Mouse (Mus musculus) stomach, embryonic 16.5 days (tissue): ENCODE results near the gene Tmem9b. TPM values are rescaled to one million over a fixed set of nuclear protein-coding genes. Genes with fewer than 3 reads are reported as not detected.
A peak's percentile ranks its signal among the peaks of the same experiment; 100 is the strongest.

Experiments
- ATAC-seq: fragments of 200-750 bp; cut with Nextera tagmentation; 2 replicates; pipeline ENCODE4 v1.8.0; 2017; ENCODE audit warnings: moderate number of reproducible peaks, moderate TSS enrichment; ENCODE audit not compliant: insufficient read depth, low FRiP score
- H3K27ac ChIP-seq: fragments of 300-500 bp; sonication (generic); 2 replicates; pipeline ENCODE4 v1.5.1; 2014; ENCODE audit warnings: low read length
- H3K27me3 ChIP-seq: fragments of 300-500 bp; sonication (generic); 2 replicates; pipeline ENCODE4 v1.6.1; 2014; ENCODE audit warnings: low read length, control low read depth, mixed read lengths; ENCODE audit not compliant: control insufficient read depth, insufficient read depth
- H3K36me3 ChIP-seq: fragments of 300-500 bp; sonication (generic); 2 replicates; pipeline ENCODE4 v1.6.1; 2014; ENCODE audit warnings: low read length; ENCODE audit not compliant: control insufficient read depth, insufficient read depth
- H3K4me1 ChIP-seq: fragments of 300-500 bp; sonication (generic); 2 replicates; pipeline ENCODE4 v1.6.1; 2014; ENCODE audit warnings: low read length, control low read depth, mixed read lengths; ENCODE audit not compliant: control insufficient read depth, insufficient read depth
- H3K4me2 ChIP-seq: fragments of 300-500 bp; sonication (generic); 2 replicates; pipeline ENCODE4 v1.6.1; 2014; ENCODE audit warnings: low read depth, low read length, mixed read lengths
- H3K4me3 ChIP-seq: fragments of 300-500 bp; sonication (generic); replicated peaks from 2 replicates; pipeline ENCODE4 v1.5.1; 2014; ENCODE audit warnings: mild to moderate bottlenecking, low read length
- H3K9ac ChIP-seq: fragments of 300-500 bp; sonication (generic); 2 replicates; pipeline ENCODE4 v1.6.1; 2014; ENCODE audit warnings: low read length
- H3K9me3 ChIP-seq: fragments of 300-500 bp; sonication (generic); replicated peaks from 2 replicates; pipeline ENCODE4 v1.6.1; 2016; ENCODE audit warnings: low read length, control low read depth; ENCODE audit not compliant: control insufficient read depth
- WGBS: fragments of 180-500 bp; shearing (Covaris S2); extraction: QIAGEN DNeasy Blood & Tissue Kit; methylation state at CpG from one replicate; pipeline ENCODE4 v1.1.7; 2014; 5-methylcytosine and 5-hydroxymethylcytosine counted together
- polyA plus RNA-seq: library from polyadenylated mRNA; unstranded; fragments of >200 nt; fragmentation: Nextera tagmentation; extraction: Ambion mirVana; gene quantifications from 2 replicates; pipeline ENCODE4 v1.2.1, GENCODE M21; 2015

Tmem9b gene
- polyA plus RNA-seq, result 78.6 and 84.0 TPM in 2 replicates

- peak; percentile 91 for ATAC-seq
- WGBS, result under 1% methylated on average over 74 of the region's 74 CpGs
- Histone ChIP-seq H3K4me1 (peaks cover 16% of the 10 kb centered on the region), H3K27me3 (no peaks in the 10 kb centered on the region), H3K27ac (peak within 1 kb of the TSS; percentile 93), H3K36me3 (no peaks in the 10 kb centered on the region), H3K4me3 (peak within 1 kb of the TSS; percentile 97), H3K4me2 (peak within 1 kb of the TSS; percentile 93), H3K9ac (peak within 1 kb of the TSS; percentile 98), H3K9me3 (no peaks in the 10 kb centered on the region)
Observed at GRCm38 (mm10) chr7:109752008-109752925, at the start of gene Tmem9b. Gene Tmem9b (minus strand): TSS chr7:109752875.

DNA sequence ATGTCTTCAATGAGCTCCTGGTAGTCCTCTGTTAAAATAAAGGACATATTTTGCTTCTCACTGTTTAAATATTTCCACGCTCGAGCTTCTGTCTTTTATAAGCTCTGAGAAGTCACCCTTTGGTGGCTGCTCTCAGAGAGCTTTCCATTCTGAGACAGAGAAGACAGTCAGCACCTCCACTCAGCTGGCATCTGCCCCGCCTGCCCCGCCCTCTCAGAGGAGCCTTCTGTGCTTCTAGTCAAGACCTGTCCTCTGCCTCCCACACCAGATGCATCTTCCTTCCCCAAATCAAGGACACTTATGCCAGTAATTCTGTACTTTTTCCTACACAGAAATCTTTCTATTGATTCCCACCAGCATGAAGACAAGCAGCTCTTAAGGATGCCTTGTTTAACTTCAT lies 48.0 kb upstream of the Tmem9b start:
- Histone ChIP-seq H3K9ac (no peak overlapping the region), H3K27me3 (no peaks in the 10 kb centered on the region), H3K27ac (no peak overlapping the region), H3K4me2 (no peak overlapping the region), H3K9me3 (no peaks in the 10 kb centered on the region), H3K36me3 (no peaks in the 10 kb centered on the region), H3K4me3 (no peak overlapping the region), H3K4me1 (no peaks in the 10 kb centered on the region)
- WGBS, result 78% methylated on average over 4 of the region's 4 CpGs
- ATAC-seq, result no peak

DNA sequence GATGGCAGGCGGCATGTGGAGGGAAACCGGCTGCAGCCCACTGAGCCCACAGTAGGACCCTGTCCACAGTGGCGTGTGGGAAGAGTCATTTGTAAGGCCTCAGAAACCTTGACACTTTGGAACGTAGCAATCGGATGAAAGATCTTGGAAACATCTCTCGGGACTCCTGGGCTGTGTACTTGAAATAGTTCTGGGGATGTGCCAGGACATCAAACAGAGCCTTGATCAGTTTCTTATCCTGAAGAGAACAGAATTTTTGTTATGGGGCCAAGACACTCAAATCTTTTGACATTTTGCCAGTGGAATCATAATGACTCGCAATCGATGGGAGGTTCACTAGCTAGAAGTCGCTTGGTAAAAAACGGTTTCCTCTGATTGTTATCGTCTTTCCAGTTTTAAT lies 46.5 kb upstream of the Tmem9b start:
- Histone ChIP-seq H3K4me2 (no peak overlapping the region), H3K27ac (no peak overlapping the region), H3K9me3 (no peaks in the 10 kb centered on the region), H3K36me3 (no peaks in the 10 kb centered on the region), H3K9ac (no peak overlapping the region), H3K4me1 (no peaks in the 10 kb centered on the region), H3K27me3 (no peaks in the 10 kb centered on the region), H3K4me3 (no peak overlapping the region)
- no peak for ATAC-seq
- WGBS, result 61% methylated on average over 11 of the region's 11 CpGs

GRCm38 (mm10) chr7:109795564-109795963 lies 42.9 kb upstream of the Tmem9b start:
- H3K4me2 ChIP-seq, result no peak overlapping the region

GRCm38 (mm10) chr7:109794556-109794955 lies 41.9 kb upstream of the Tmem9b start:
- no peak for ATAC-seq
- 68% methylated on average over 2 of the region's 2 CpGs for WGBS

More at GRCm38 (mm10) chr7:109795564-109795963, 42.9 kb upstream of the Tmem9b start:
- Histone ChIP-seq H3K4me1 (no peaks in the 10 kb centered on the region), H3K9me3 (no peaks in the 10 kb centered on the region), H3K9ac (no peak overlapping the region), H3K36me3 (no peaks in the 10 kb centered on the region), H3K27me3 (no peaks in the 10 kb centered on the region), H3K4me3 (no peak overlapping the region), H3K27ac (no peak overlapping the region)
- ATAC-seq, result no peak
- WGBS, result 47% methylated on average over 5 of the region's 5 CpGs

DNA sequence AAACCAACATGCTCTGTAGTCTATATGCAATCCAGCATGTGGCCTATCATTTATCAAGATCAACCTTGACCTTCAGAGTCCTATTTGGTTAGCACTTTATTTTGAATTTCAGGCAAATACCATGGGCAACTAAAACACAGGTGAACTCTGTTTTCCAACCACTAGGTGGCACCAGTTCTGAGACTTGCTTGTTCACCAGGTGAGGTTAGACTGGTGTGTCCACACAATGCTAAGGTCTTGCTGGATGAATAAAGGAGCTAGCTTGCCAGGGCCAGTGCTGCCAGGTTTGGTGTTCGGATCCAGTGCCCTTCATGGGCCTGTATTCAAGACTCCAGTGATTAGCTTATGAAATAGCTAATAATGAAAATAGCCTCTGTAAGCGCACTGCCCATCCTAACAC lies 40.1 kb upstream of the Tmem9b start:
- Histone ChIP-seq H3K4me2 (no peak overlapping the region), H3K4me1 (no peaks in the 10 kb centered on the region), H3K36me3 (no peaks in the 10 kb centered on the region), H3K27ac (no peak overlapping the region), H3K4me3 (no peak overlapping the region), H3K9ac (no peak overlapping the region), H3K9me3 (no peaks in the 10 kb centered on the region), H3K27me3 (no peaks in the 10 kb centered on the region)
- no peak for ATAC-seq
- 71% methylated on average over 2 of the region's 2 CpGs for WGBS

More at GRCm38 (mm10) chr7:109794556-109794955, 41.9 kb upstream of the Tmem9b start:
- Histone ChIP-seq H3K9me3 (no peaks in the 10 kb centered on the region), H3K4me1 (no peaks in the 10 kb centered on the region), H3K36me3 (no peaks in the 10 kb centered on the region), H3K4me2 (no peak overlapping the region), H3K27ac (no peak overlapping the region), H3K9ac (no peak overlapping the region), H3K4me3 (no peak overlapping the region), H3K27me3 (no peaks in the 10 kb centered on the region)

GRCm38 (mm10) chr7:109790818-109791217 lies 38.1 kb upstream of the Tmem9b start:
- H3K27ac ChIP-seq, result no peak overlapping the region
- no peaks in the 10 kb centered on the region for H3K9me3 ChIP-seq
- no peak overlapping the region for H3K4me2 ChIP-seq
- no peak for ATAC-seq
- 62% methylated on average over 3 of the region's 3 CpGs for WGBS
- H3K4me3 ChIP-seq, result no peak overlapping the region
- no peak overlapping the region for H3K9ac ChIP-seq
- no peaks in the 10 kb centered on the region for H3K36me3 ChIP-seq
- H3K27me3 ChIP-seq, result no peaks in the 10 kb centered on the region
- H3K4me1 ChIP-seq, result no peaks in the 10 kb centered on the region

GRCm38 (mm10) chr7:109787860-109788259 lies 35.2 kb upstream of the Tmem9b start:
- H3K27me3 ChIP-seq, result peaks cover 3% of the 10 kb centered on the region; the same call in 1 of the 2 replicates
- WGBS, result 76% methylated on average over 2 of the region's 2 CpGs
- no peaks in the 10 kb centered on the region for H3K36me3 ChIP-seq
- no peak for ATAC-seq
- no peaks in the 10 kb centered on the region for H3K4me1 ChIP-seq
- no peak overlapping the region for H3K27ac ChIP-seq
- no peak overlapping the region for H3K4me2 ChIP-seq
- no peak overlapping the region for H3K9ac ChIP-seq
- H3K9me3 ChIP-seq, result no peaks in the 10 kb centered on the region
- H3K4me3 ChIP-seq, result no peak overlapping the region

DNA sequence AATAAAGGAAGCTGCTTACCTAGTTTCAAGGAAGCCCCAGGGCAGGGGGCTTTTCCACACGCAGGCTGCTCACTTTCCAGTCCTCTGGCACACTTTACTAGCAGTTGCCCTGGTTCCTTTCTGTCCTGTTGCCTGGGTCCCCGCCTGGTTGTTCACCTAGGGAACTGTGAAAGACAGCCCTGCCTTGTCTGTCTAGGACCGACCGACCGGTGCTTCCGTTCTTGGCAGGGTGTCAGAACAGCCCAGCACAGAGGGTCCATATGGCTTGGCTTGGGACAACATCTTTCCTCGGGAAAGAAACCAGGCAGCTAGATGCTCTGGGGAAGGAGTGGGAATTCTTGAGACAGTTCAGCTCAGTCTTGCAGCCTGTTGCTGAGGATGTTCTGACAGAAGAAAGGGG lies 30.6 kb upstream of the Tmem9b start:
- Histone ChIP-seq H3K9ac (no peak overlapping the region), H3K27ac (no peak overlapping the region), H3K9me3 (no peaks in the 10 kb centered on the region), H3K4me3 (no peak overlapping the region), H3K27me3 (peaks cover 14% of the 10 kb centered on the region), H3K4me2 (no peak overlapping the region), H3K36me3 (no peaks in the 10 kb centered on the region), H3K4me1 (0 out of 2 replicates have a peak, but pooled peaks cover 6% of the 10 kb centered on the region)
- ATAC-seq, result 0 out of 2 replicates have a peak, but pooled peaks have one; percentile 18
- 31% methylated on average over 7 of the region's 7 CpGs for WGBS
